Mouse (Mus musculus) neural tube, embryonic 12.5 days (tissue): ENCODE data around the gene Dnajc16. TPM values are rescaled to one million over a fixed set of nuclear protein-coding genes. Genes with fewer than 3 reads are reported as not detected.

Source experiments
- ATAC-seq: fragments of 200-750 bp; cut with Nextera tagmentation; 2 replicates; pipeline ENCODE4 v1.8.0; 2017; ENCODE audit warnings: low read depth, mild to moderate bottlenecking, moderate TSS enrichment, moderate library complexity; ENCODE audit not compliant: low FRiP score
- H3K27ac ChIP-seq: fragments of 300-500 bp; sonication (generic); 2 replicates; pipeline ENCODE4 v1.5.1; 2016
- H3K27me3 ChIP-seq: fragments of 300-500 bp; sonication (generic); replicated peaks from 2 replicates; pipeline ENCODE4 v1.6.1; 2016; ENCODE audit warnings: mild to moderate bottlenecking
- H3K36me3 ChIP-seq: fragments of 300-500 bp; sonication (generic); 2 replicates; pipeline ENCODE4 v1.6.1; 2016; ENCODE audit warnings: mild to moderate bottlenecking
- H3K4me1 ChIP-seq: fragments of 300-500 bp; sonication (generic); 2 replicates; pipeline ENCODE4 v1.6.1; 2016
- H3K4me2 ChIP-seq: fragments of 300-500 bp; sonication (generic); replicated peaks from 2 replicates; pipeline ENCODE4 v1.6.1; 2016; ENCODE audit warnings: mild to moderate bottlenecking
- H3K4me3 ChIP-seq: fragments of 300-500 bp; sonication (generic); 2 replicates; pipeline ENCODE4 v1.5.1; 2016
- H3K9ac ChIP-seq: fragments of 300-500 bp; sonication (generic); 2 replicates; pipeline ENCODE4 v1.6.1; 2016; ENCODE audit warnings: mild to moderate bottlenecking
- H3K9me3 ChIP-seq: fragments of 300-500 bp; sonication (generic); 2 replicates; pipeline ENCODE4 v1.6.1; 2016; ENCODE audit warnings: mild to moderate bottlenecking
- WGBS: fragments of 180-500 bp; shearing (Covaris S2); methylation state at CpG from one replicate; pipeline ENCODE4 v1.1.7; 2016; 5-methylcytosine and 5-hydroxymethylcytosine counted together
- polyA plus RNA-seq: library from polyadenylated mRNA; unstranded; fragments of >200 nt; fragmentation: Nextera tagmentation; extraction: Ambion mirVana; gene quantifications from 2 replicates; pipeline ENCODE4 v1.2.1, GENCODE M21; 2016

Dnajc16 gene
- polyA plus RNA-seq, 1 experiment from 2014 or later, result 7.3 TPM

DNA sequence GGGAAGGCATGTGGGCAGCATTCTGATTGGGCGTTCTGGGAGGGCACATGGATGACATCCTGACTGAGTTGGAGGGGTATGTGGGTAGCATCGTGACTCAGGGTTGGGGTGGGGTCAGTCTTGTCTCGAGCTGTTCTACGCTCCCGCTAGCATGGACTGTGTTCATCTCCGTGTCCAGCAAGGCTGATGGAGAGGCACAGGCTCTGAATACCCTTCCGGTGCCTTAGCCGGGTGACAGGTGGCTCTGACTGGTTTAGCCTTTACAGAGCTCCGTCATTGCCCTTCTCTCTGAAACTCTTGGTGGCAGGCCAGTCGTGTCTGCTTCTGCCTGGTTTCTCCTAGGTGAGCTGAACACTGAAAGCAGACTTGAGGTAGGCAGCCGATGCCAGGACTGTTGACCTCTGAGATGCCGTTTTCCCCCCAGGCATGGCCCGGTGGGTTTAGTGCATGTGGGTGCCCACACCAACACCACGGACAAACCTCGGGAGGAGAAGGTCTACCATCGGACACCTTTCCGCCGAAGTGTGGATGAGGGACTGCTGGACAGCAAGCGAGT lies 35.3 kb downstream of the Dnajc16 start:
- H3K36me3 ChIP-seq, result no peaks in the 10 kb centered on the region; the same call in 1 of the 2 replicates
- no peaks in the 10 kb centered on the region for H3K9me3 ChIP-seq
- no peak for ATAC-seq
- H3K27me3 ChIP-seq, result no peaks in the 10 kb centered on the region
- no peak overlapping the region for H3K27ac ChIP-seq
- H3K4me2 ChIP-seq, result no peak overlapping the region
- no peak overlapping the region for H3K4me3 ChIP-seq
- WGBS, result 91% methylated on average over 19 of the region's 19 CpGs
- no peaks in the 10 kb centered on the region for H3K4me1 ChIP-seq
- no peak overlapping the region for H3K9ac ChIP-seq

DNA sequence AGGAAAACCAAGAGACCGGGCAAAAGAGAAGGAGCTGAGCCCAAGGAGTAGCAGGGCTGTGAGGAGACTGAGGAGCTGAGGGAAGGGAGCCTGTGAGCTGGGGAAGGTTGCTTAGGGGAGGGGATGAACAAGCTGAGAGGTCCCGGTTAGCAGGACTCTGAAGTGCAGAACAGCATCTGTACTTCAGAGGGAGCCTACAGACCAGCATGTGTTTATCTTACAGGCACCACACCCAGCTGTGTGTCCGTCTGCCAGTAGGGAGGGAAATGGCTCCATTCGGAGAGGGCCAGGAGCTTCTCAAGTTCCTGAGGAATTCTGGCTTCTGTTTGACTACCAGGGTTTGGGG lies 38.7 kb downstream of the Dnajc16 start:
- Histone ChIP-seq H3K9ac (no peak overlapping the region), H3K4me1 (no peaks in the 10 kb centered on the region), H3K27me3 (0 out of 2 replicates have a peak, but pooled peaks cover under 1% of the 10 kb centered on the region), H3K27ac (no peak overlapping the region), H3K9me3 (no peaks in the 10 kb centered on the region), H3K4me3 (no peak overlapping the region), H3K4me2 (no peak overlapping the region), H3K36me3 (no peaks in the 10 kb centered on the region)
- no peak for ATAC-seq
- WGBS, result 7% methylated on average over 4 of the region's 4 CpGs

DNA sequence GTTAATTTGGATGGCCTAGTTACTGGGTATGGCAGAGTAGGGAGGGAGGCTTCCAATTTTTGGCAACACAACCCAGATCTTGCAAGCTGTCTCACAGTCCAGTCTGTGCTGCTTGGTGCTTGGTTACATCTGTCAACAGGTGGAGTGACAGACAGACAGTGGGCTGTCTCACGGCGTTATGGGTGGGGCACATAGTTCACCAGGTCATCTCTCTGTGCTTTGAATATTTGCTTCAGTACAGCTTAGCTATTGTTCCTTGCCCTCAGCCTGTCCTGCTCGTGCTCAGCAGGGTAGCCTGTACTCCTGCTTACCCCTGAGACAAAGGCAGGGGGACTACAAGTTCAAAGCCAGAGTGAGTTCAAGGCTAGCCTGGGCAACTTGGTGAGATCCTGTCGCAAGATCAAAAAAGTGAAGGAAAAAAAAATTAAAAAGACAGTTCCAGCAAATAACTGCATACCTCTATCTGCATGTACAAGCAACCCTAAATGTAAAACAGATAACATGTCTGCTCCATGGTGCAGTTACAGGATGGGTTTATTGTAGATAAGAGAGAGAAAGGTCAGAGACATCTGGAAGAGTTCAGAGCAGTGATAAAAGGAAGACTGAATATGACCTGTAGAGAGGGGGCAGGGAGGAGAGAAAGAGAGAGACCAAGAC lies 39.2 kb downstream of the Dnajc16 start:
- Histone ChIP-seq H3K4me3 (no peak overlapping the region), H3K4me1 (no peaks in the 10 kb centered on the region), H3K36me3 (no peaks in the 10 kb centered on the region), H3K9ac (no peak overlapping the region), H3K27ac (no peak overlapping the region), H3K9me3 (no peaks in the 10 kb centered on the region), H3K27me3 (0 out of 2 replicates have a peak, but pooled peaks cover 3% of the 10 kb centered on the region), H3K4me2 (no peak overlapping the region)
- no peak for ATAC-seq
- 48% methylated on average over 4 of the region's 4 CpGs for WGBS

DNA sequence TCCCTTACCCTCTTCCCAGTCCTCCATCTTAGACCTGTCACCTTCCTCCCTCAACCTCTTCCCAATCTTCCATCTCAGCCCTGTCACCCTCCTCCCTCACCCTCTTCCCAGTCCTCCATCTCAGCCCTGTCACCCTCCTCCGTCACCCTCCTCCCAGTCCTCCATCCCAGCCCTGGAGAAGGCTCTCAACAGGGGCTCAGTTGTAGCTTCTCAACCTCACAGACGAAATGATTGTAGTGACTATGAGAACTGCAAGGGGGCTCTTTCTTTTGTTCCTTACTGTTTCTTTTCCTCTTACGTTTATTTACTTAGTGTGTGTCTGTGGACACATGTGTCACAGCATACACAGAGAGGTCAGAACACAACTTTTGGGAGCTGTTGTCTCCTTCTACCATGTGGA lies 39.9 kb downstream of the Dnajc16 start:
- no peaks in the 10 kb centered on the region for H3K36me3 ChIP-seq
- H3K27me3 ChIP-seq, result 0 out of 2 replicates have a peak, but pooled peaks cover 3% of the 10 kb centered on the region
- no peaks in the 10 kb centered on the region for H3K9me3 ChIP-seq
- H3K4me1 ChIP-seq, result no peaks in the 10 kb centered on the region
- no peak for ATAC-seq
- H3K4me3 ChIP-seq, result no peak overlapping the region
- 71% methylated on average over 3 of the region's 3 CpGs for WGBS
- H3K9ac ChIP-seq, result no peak overlapping the region
- H3K27ac ChIP-seq, result no peak overlapping the region
- no peak overlapping the region for H3K4me2 ChIP-seq

DNA sequence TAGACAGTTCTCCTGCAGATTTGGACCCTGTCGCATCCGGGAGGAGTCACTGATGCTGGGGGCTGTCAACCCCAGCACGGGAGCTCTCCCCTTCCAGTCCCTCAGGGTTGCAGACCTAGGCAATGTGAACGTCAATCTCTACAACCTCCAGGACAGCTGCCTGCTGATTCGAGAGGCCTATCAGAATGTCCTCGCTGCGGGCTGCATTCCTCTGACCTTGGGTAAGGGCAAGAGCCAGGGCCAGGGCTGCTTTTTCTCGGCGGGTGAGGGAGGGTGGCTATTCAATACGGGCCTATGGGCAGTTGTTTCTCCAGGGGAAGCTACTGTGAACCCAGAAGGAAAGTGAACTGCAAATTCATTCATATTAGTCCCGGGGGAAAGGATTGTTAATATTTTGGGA lies 41.2 kb downstream of the Dnajc16 start:
- Histone ChIP-seq H3K27ac (no peak overlapping the region), H3K4me3 (no peak overlapping the region), H3K9me3 (no peaks in the 10 kb centered on the region), H3K36me3 (no peaks in the 10 kb centered on the region), H3K9ac (no peak overlapping the region), H3K4me1 (no peaks in the 10 kb centered on the region), H3K27me3 (0 out of 2 replicates have a peak, but pooled peaks cover 3% of the 10 kb centered on the region), H3K4me2 (no peak overlapping the region)
- no peak for ATAC-seq
- 37% methylated on average over 11 of the region's 11 CpGs for WGBS

DNA sequence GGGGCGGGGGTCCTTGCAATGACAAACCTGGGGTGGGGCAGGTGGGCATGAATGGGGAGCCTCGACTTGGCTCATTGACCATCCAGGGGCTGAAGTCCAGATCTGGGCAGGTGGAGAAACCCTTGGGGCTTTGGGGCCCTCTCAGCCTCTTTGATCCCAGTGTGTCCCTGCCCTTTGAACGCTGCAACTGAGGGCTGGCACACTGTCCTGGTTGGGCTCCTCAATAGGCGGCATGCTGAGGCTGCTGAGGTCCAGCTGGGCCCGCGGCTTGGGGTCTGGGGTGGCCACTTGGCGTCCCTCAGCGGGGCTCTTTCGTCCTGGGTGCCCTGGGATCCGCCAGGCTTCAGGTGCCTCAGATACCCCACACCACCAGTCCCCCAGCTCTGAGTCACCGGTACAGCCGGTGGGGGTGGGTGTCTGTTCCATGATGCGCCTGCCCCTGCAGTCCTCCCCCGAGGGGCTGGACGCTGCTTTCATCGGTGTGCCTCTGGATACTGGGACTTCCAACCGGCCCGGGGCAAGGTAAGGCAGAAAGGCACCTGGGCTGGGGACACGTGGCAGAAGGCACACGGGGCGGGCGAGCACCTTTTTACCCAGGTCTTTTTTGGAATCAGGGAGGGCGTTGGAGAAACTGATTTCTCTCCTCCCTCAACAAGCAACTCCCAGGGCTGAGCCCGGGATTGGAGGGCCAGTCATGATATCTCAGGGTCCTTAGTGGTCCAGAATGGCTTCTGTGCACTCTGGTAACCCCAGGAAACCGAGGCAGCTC lies 44.0 kb downstream of the Dnajc16 start, which contains the start of gene Agmat:
Agmat (plus strand) TSS at position 95 of the 769 bp plus-strand sequence.
- H3K27ac ChIP-seq, result no peak within 1 kb of the TSS
- H3K9me3 ChIP-seq, result no peaks in the 10 kb centered on the region
- no peaks in the 10 kb centered on the region for H3K36me3 ChIP-seq
- H3K4me3 ChIP-seq, result no peak within 1 kb of the TSS
- no peak within 1 kb of the TSS for H3K4me2 ChIP-seq
- H3K9ac ChIP-seq, result no peak within 1 kb of the TSS
- WGBS, result 24% methylated on average over 25 of the region's 25 CpGs
- no peaks in the 10 kb centered on the region for H3K4me1 ChIP-seq
- no peak for ATAC-seq
- H3K27me3 ChIP-seq, result 0 out of 2 replicates have a peak, but pooled peaks cover 3% of the 10 kb centered on the region

DNA sequence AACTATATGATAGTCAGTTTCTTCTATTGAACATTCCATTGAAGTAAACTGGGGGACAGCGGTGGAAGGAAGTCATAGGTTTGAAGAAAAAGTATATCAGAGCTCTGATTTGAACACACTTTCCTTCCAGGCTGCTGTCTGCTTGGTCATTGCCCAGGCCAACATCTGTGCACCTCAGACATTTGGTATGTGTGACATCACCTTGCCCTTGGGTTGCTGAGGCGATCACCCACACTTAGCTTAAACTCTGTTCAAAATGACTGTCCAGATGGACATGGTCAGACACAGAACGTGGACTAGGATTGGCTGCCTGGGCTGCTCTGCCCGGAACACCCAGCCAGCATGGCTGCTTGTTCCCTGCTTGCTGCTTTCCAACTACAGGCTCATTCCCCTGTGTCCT lies 48.4 kb downstream of the Dnajc16 start:
- H3K9me3 ChIP-seq, result no peaks in the 10 kb centered on the region
- H3K27ac ChIP-seq, result no peak overlapping the region
- no peak for ATAC-seq
- H3K9ac ChIP-seq, result no peak overlapping the region
- H3K4me3 ChIP-seq, result no peak overlapping the region
- H3K4me2 ChIP-seq, result no peak overlapping the region
- H3K27me3 ChIP-seq, result 0 out of 2 replicates have a peak, but pooled peaks cover 3% of the 10 kb centered on the region
- no peaks in the 10 kb centered on the region for H3K36me3 ChIP-seq
- WGBS, result 89% methylated on average over 4 of the region's 4 CpGs
- H3K4me1 ChIP-seq, result no peaks in the 10 kb centered on the region

DNA sequence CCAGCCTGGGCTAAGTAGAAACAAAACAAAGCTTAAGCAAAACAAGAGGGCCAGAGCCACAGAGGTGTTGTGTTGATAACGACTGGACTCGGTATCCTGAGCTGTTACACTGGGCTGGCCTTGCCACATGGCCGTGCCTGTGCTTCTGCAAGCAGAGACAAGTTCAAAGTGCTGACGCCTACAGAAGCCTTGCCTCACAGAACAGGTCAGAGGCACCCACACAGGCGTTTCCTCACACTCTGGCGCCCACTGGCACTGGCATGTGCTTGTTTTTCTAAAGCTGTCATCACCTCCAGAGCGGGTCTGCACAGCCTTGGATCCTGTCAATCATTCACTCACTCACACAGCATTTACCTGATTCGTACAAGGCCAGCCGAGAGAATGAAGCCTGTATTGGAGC lies 48.9 kb downstream of the Dnajc16 start:
- Histone ChIP-seq H3K27me3 (0 out of 2 replicates have a peak, but pooled peaks cover under 1% of the 10 kb centered on the region), H3K4me2 (no peak overlapping the region), H3K9ac (no peak overlapping the region), H3K4me3 (no peak overlapping the region), H3K27ac (no peak overlapping the region), H3K4me1 (no peaks in the 10 kb centered on the region), H3K9me3 (no peaks in the 10 kb centered on the region), H3K36me3 (no peaks in the 10 kb centered on the region)
- ATAC-seq, result no peak
- 72% methylated on average over 9 of the region's 9 CpGs for WGBS

DNA sequence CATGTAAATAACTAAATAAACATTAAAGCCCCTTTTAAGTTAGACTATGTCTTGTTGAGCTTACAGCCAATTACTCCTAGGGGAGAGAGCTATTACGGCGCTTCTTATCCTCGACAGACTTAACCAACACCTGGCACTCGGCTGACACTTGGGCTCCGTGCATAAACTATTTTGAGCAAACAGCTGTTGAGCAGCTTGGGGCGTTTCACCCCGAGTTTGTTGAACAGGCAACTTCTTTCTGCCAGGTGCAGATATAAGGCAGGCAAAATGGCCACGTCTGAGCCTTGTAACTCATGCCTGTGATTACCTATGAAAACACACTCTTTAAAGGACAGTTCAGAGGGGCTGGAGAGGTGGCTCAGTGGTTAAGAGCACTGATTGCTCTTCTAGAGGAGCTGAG lies 52.7 kb downstream of the Dnajc16 start:
- 80% methylated on average over 8 of the region's 8 CpGs for WGBS
- Histone ChIP-seq H3K9me3 (no peaks in the 10 kb centered on the region), H3K27ac (no peak overlapping the region), H3K9ac (no peak overlapping the region), H3K4me1 (peaks cover 3% of the 10 kb centered on the region), H3K4me2 (no peak overlapping the region), H3K36me3 (no peaks in the 10 kb centered on the region), H3K4me3 (no peak overlapping the region), H3K27me3 (no peaks in the 10 kb centered on the region)
- no peak for ATAC-seq

DNA sequence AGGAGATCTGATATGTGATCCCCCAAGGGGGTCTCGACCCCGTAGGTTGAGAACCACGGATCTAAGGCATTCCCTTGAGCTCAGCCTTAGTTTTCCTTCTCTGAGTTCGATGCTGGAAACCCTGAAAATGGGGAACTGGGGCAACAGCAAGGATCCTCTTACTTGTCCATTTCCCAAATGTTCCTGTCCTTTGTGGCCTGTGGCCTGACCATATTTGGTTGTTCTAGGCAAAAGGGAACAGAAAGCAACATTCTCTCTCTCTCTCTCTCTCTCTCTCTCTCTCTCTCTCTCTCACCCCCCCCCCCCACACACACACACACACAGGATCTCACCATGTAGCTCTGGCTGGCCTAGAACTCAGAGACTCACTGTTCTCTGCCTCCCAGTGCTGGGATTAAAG lies 53.9 kb downstream of the Dnajc16 start:
- H3K4me2 ChIP-seq, result no peak overlapping the region
- no peaks in the 10 kb centered on the region for H3K36me3 ChIP-seq
- no peak overlapping the region for H3K4me3 ChIP-seq
- peaks cover 3% of the 10 kb centered on the region for H3K4me1 ChIP-seq
- H3K27me3 ChIP-seq, result no peaks in the 10 kb centered on the region
- H3K27ac ChIP-seq, result no peak overlapping the region
- ATAC-seq, result no peak
- H3K9me3 ChIP-seq, result no peaks in the 10 kb centered on the region
- no peak overlapping the region for H3K9ac ChIP-seq
- 74% methylated on average over 4 of the region's 4 CpGs for WGBS

DNA sequence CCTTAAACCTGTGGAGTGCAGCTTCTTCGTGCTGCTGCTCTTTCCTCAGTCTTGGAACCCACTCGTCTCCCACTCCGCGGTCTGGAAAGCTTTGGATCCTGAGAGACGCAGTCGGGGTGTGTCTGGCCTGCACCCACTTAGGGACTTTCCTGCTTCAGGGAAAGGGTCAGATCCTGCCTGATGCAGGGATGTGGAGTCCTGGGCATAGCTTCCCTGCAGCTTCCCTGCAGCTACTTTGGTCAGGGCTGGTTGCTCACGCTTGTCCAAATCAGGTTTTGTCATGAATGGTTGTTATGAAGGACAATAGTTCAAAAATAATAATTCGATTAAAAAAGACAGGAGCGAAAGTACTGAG lies 55.5 kb downstream of the Dnajc16 start:
- Histone ChIP-seq H3K4me1 (peaks cover 3% of the 10 kb centered on the region), H3K4me3 (peak overlapping the region; percentile 18), H3K9ac (peak overlapping the region; percentile 2; the same call in 1 of the 2 replicates), H3K4me2 (peak overlapping the region; percentile 58), H3K27me3 (no peaks in the 10 kb centered on the region), H3K27ac (no peak overlapping the region), H3K9me3 (no peaks in the 10 kb centered on the region), H3K36me3 (no peaks in the 10 kb centered on the region)
- 25% methylated on average over 9 of the region's 9 CpGs for WGBS
- no peak for ATAC-seq

DNA sequence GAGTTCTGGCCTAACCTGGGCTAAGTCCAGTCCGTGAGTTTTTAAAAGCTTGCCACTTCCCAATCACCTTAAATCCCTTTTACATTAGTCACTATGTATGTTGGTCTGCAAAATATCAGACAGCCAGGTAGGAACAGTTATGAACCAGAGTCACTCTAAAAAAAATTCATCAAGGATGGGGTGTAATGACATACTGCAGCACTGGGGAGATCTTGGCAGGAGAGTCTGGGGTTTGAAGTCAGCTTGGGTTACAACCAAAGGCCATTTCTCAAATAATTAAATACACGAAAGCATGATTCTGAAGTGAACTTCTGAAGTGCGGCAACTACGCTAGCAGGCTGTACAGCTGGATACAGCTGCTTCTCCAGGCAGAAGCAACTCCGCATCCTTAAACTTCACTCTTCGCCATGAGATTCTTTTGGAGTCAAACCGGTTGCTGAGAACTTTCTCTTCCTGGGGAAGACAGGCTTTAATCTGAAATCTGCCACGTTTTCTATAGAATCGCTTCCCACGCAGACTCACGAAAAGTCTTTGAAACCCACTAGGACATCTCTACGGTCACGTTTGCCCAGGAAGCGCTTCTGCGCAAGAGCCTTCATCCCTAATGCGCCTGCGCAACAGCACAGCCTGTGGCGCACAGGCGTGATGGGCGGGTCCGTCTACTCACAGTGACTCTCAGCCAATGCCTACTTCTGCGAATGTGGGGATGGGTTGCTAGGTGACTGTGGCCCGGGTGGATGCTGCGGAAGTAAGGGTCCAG lies 56.1 kb downstream of the Dnajc16 start:
- peak overlapping the region; percentile 2; the same call in 1 of the 2 replicates for H3K9ac ChIP-seq
- no peaks in the 10 kb centered on the region for H3K9me3 ChIP-seq
- 9% methylated on average over 24 of the region's 24 CpGs for WGBS
- H3K4me1 ChIP-seq, result peaks cover 3% of the 10 kb centered on the region
- H3K27ac ChIP-seq, result no peak overlapping the region
- no peaks in the 10 kb centered on the region for H3K27me3 ChIP-seq
- H3K36me3 ChIP-seq, result no peaks in the 10 kb centered on the region
- ATAC-seq, result peak; percentile 98
- H3K4me3 ChIP-seq, result peak overlapping the region; percentile 18
- peak overlapping the region; percentile 58 for H3K4me2 ChIP-seq
